Mouse (Mus musculus) MEL (cell line): ENCODE data around the gene Ubtf. TPM values are rescaled to one million over a fixed set of nuclear protein-coding genes. Genes with fewer than 3 reads are reported as not detected.

Experiments
- DNase-seq: peaks from one replicate; pipeline ENCODE4 v3.0.0; 2011; ENCODE audit warnings: low read depth, low spot score
- H3K27ac ChIP-seq: 2 replicates; pipeline ENCODE4 v1.5.1; 2012; ENCODE audit warnings: low read depth, mild to moderate bottlenecking, control low read depth, low read length, moderate library complexity; ENCODE audit not compliant: control insufficient read depth
- H3K27me3 ChIP-seq, 2 experiments: fragments of 150-350 bp in 1 of 2; sonication (generic) in 1 of 2; 2 replicates each; pipeline ENCODE4 v1.6.1; 2012; ENCODE audit warnings: low read length in 2 of 2, mild to moderate bottlenecking in 2 of 2, improper control_type of control experiment in 1 of 2, moderate library complexity in 1 of 2; ENCODE audit not compliant: insufficient read depth in 2 of 2, control insufficient read depth in 1 of 2
- H3K36me3 ChIP-seq, 2 experiments: 2 replicates each; pipeline ENCODE4 v1.6.1; 2012 to 2014; ENCODE audit warnings: low read length in 2 of 2, improper control_type of control experiment in 1 of 2, inconsistent platforms in 1 of 2, mild to moderate bottlenecking in 1 of 2; ENCODE audit not compliant: insufficient read depth in 2 of 2, control insufficient read depth in 1 of 2
- H3K4me1 ChIP-seq, 2 experiments: fragments of 150-350 bp in 1 of 2; sonication (generic) in 1 of 2; 2 replicates each; pipeline ENCODE4 v1.6.1; 2012; ENCODE audit warnings: low read length in 2 of 2, improper control_type of control experiment in 1 of 2, mild to moderate bottlenecking in 1 of 2; ENCODE audit not compliant: insufficient read depth in 2 of 2, control insufficient read depth in 1 of 2
- H3K4me3 ChIP-seq, 2 experiments: fragments of 150-350 bp in 1 of 2; sonication (generic) in 1 of 2; 2 replicates each; pipeline ENCODE4 v1.5.1; 2012; ENCODE audit warnings: low read depth in 2 of 2, low read length in 2 of 2, mild to moderate bottlenecking in 2 of 2, moderate library complexity in 2 of 2, control low read depth in 1 of 2, improper control_type of control experiment in 1 of 2; ENCODE audit not compliant: control insufficient read depth in 1 of 2, insufficient read depth in 1 of 2
- H3K79me2 ChIP-seq: 2 replicates; pipeline ENCODE4 v1.6.1; 2012; ENCODE audit warnings: mild to moderate bottlenecking, low read length, moderate library complexity; ENCODE audit not compliant: control insufficient read depth, poor library complexity, insufficient read depth
- H3K9ac ChIP-seq: 2 replicates; pipeline ENCODE4 v1.6.1; 2012; ENCODE audit warnings: low read depth, mild to moderate bottlenecking, control low read depth, low read length, moderate library complexity; ENCODE audit not compliant: control insufficient read depth, poor library complexity, severe bottlenecking
- H3K9me3 ChIP-seq: fragments of 150-350 bp; sonication (generic); replicated peaks from 2 replicates; pipeline ENCODE4 v1.6.1; 2012; ENCODE audit warnings: mild to moderate bottlenecking, low read length, improper control_type of control experiment, moderate library complexity; ENCODE audit not compliant: insufficient read depth
- BHLHE40 ChIP-seq: IDR thresholded peaks from 2 replicates; pipeline ENCODE4 v1.6.1; 2012; ENCODE audit warnings: low read depth, mild to moderate bottlenecking, inconsistent platforms, low read length, improper control_type of control experiment, borderline replicate concordance
- CTCF ChIP-seq, 3 experiments: IDR thresholded peaks in 2 of 3; conservative IDR thresholded peaks in 1 of 3; 2 replicates each; pipeline ENCODE4 v1.5.1; 2011 to 2012; ENCODE audit warnings: low read length in 3 of 3, low read depth in 2 of 3, mild to moderate bottlenecking in 2 of 3, improper control_type of control experiment in 1 of 3, inconsistent platforms in 1 of 3, mixed read lengths in 1 of 3, moderate library complexity in 1 of 3; ENCODE audit not compliant: control insufficient read depth in 1 of 3, insufficient read depth in 1 of 3, poor library complexity in 1 of 3, severe bottlenecking in 1 of 3
- E2F4 ChIP-seq: IDR thresholded peaks from 2 replicates; pipeline ENCODE4 v1.6.1; 2011; ENCODE audit warnings: low read depth, low read length, improper control_type of control experiment, borderline replicate concordance
- GABPA ChIP-seq: IDR thresholded peaks from 2 replicates; pipeline ENCODE4 v1.6.1; 2012; ENCODE audit warnings: low read depth, mild to moderate bottlenecking, inconsistent platforms, low read length, improper control_type of control experiment, moderate library complexity
- GATA1 ChIP-seq: IDR thresholded peaks from 2 replicates; pipeline ENCODE4 v1.6.1; 2011; ENCODE audit warnings: low read depth, low read length, improper control_type of control experiment
- KAT2A ChIP-seq: conservative IDR thresholded peaks from 2 replicates; pipeline ENCODE4 v1.6.1; 2012; ENCODE audit warnings: low read depth, low read length, improper control_type of control experiment, inconsistent platforms
- MAFK ChIP-seq: IDR thresholded peaks from 2 replicates; pipeline ENCODE4 v1.6.1; 2011; ENCODE audit warnings: low read depth, mild to moderate bottlenecking, low read length, improper control_type of control experiment, borderline replicate concordance
- MAX ChIP-seq: IDR thresholded peaks from 2 replicates; pipeline ENCODE4 v1.6.1; 2011; ENCODE audit warnings: low read length, improper control_type of control experiment
- MEF2A ChIP-seq: IDR thresholded peaks from 2 replicates; pipeline ENCODE4 v1.6.1; 2014; ENCODE audit warnings: low read depth, mild to moderate bottlenecking, inconsistent platforms, low read length, improper control_type of control experiment; ENCODE audit not compliant: poor library complexity, insufficient replicate concordance, severe bottlenecking; ENCODE audit errors: extremely low read depth
- MYB ChIP-seq: IDR thresholded peaks from 2 replicates; pipeline ENCODE4 v1.6.1; 2011; ENCODE audit warnings: mild to moderate bottlenecking, low read depth, low read length, improper control_type of control experiment
- NELFE ChIP-seq: IDR thresholded peaks from 2 replicates; pipeline ENCODE4 v1.6.1; 2011; ENCODE audit warnings: low read depth, low read length, improper control_type of control experiment
- POLR2AphosphoS2 ChIP-seq: IDR thresholded peaks from 2 replicates; pipeline ENCODE4 v1.6.1; 2011; ENCODE audit warnings: low read length, improper control_type of control experiment
- RAD21 ChIP-seq: IDR thresholded peaks from 2 replicates; pipeline ENCODE4 v1.6.1; 2011; ENCODE audit warnings: mild to moderate bottlenecking, low read depth, low read length, improper control_type of control experiment
- RCOR1 ChIP-seq: IDR thresholded peaks from 2 replicates; pipeline ENCODE4 v1.6.1; 2012; ENCODE audit warnings: low read depth, mild to moderate bottlenecking, inconsistent platforms, low read length, improper control_type of control experiment
- TBP ChIP-seq: IDR thresholded peaks from 2 replicates; pipeline ENCODE4 v1.8.0; 2011; ENCODE audit warnings: low read depth, low read length, improper control_type of control experiment
- USF2 ChIP-seq, 2 experiments: IDR thresholded peaks; 2 replicates each; pipeline ENCODE4 v1.6.1; 2011 to 2012; ENCODE audit warnings: improper control_type of control experiment in 2 of 2, low read length in 2 of 2, borderline replicate concordance in 1 of 2, inconsistent platforms in 1 of 2, low read depth in 1 of 2, mild to moderate bottlenecking in 1 of 2; ENCODE audit not compliant: insufficient read depth in 1 of 2
- polyA plus RNA-seq, 2 experiments: library from polyadenylated mRNA; stranded (reverse) in 1 of 2; unstranded in 1 of 2; fragments of >175 nt in 1 of 2; fragments of >200 nt in 1 of 2; gene quantifications; 2 replicates each; pipeline versions ENCODE4 v1.2.1 to v1.2.4; 2012; ENCODE audit warnings: low replicate concordance in 2 of 2, low read depth in 1 of 2; ENCODE audit not compliant: insufficient read length in 2 of 2, insufficient read depth in 1 of 2, missing spikeins in 1 of 2
- total RNA-seq: library from RNA; depleted of rRNA; stranded (reverse); fragments of 300-350 nt; gene quantifications from 2 replicates; pipeline ENCODE4 v1.2.3, GENCODE M21; 2012

Gene Ubtf
- total and polyA plus RNA-seq, 3 experiments = 76.5 to 189 (median 145) TPM

DNA sequence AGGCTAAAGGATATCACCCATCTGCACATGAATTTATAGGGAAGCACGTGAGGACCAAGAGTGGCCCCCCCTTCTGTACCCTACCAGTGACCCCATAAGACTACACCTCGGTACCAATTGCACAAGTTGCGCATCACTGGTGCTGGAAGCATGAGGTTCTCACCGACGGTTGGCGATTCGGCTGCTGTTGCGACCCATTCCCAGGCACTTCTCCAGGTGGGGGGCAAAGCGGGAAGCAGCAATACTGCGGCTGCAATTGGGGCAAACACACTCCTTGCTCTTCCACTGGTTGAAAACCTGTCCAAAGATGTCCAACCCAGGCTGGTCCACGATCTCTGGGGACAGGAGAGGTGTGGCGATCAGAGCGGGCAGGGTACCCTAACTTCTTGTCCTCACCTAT, 25.6 kb downstream of the Ubtf start:
- H3K4me3 ChIP-seq = no peak overlapping the region
- no peak for DNase-seq
- no peaks in the 10 kb centered on the region for H3K9me3 ChIP-seq
- H3K9ac ChIP-seq = no peak overlapping the region
- TF ChIP-seq MEF2A (no peak), MYB (no peak), GABPA (no peak), MAX (no peak), CTCF (IDR thresholded peaks at IDR 0.05 in 2 of 3, conservative IDR thresholded peaks at IDR 0.05 in 1 of 3; ENCODE audit: control insufficient read depth in 1 of 3, insufficient read depth in 1 of 3, low read depth in 2 of 3, low read length in 3 of 3, poor library complexity in 1 of 3, severe bottlenecking in 1 of 3) (no peak)
- no peaks in the 10 kb centered on the region for H3K27me3 ChIP-seq
- peaks cover 0 to 10% of the 10 kb centered on the region in 2 experiments; a peak in 3 of 4 replicates for H3K4me1 ChIP-seq
- no peak overlapping the region for H3K27ac ChIP-seq
- peaks cover 24% of the 10 kb centered on the region for H3K79me2 ChIP-seq
- H3K36me3 ChIP-seq = peaks cover 2 to 6% of the 10 kb centered on the region in 2 experiments; a peak in 3 of 4 replicates

DNA sequence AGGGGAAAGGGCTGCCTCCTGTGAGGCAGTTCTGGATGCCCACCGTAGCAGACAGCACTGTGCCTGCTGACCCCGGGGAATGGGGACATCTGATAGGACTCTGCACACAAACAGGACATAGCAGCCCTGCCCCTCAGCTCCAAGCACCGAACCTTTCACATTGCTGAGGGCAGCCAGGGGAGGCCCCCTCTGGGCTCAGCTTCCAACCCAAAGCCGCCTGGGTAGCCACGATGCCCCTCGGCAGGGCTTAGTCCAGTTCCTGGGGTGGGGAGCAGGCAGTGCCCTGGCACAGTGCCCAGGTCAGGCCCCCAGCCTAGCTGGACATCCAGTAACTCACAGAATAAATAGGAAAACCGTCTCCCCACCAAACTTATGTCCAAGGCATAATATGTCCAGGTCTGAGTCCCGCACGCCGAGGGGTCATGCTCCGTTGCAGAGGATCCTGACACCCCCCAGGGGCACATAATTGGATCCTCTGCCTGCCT, 28.4 kb downstream of the Ubtf start:
- H3K4me1 ChIP-seq = peaks cover 0 to 7% of the 10 kb centered on the region in 2 experiments; a peak in 3 of 4 replicates
- TF ChIP-seq GATA1 (no peak), E2F4 (no peak), TBP (no peak), BHLHE40 (no peak), POLR2AphosphoS2 (no peak)
- TF ChIP-seq, all 39 proteins: peak for 0
- Histone ChIP-seq H3K9me3 (no peaks in the 10 kb centered on the region), H3K36me3 (peaks cover 2 to 5% of the 10 kb centered on the region in 2 experiments; a peak in 3 of 4 replicates), H3K27me3 (no peaks in the 10 kb centered on the region), H3K9ac (no peak overlapping the region), H3K4me3 (no peak overlapping the region), H3K27ac (no peak overlapping the region), H3K79me2 (peaks cover 19% of the 10 kb centered on the region)
- no peak for DNase-seq

GRCm38 (mm10) chr11:102290141-102290540, 29.4 kb downstream of the Ubtf start:
- H3K4me3 ChIP-seq = no peak overlapping the region
- no peak overlapping the region for H3K27ac ChIP-seq
- peaks cover 0 to 7% of the 10 kb centered on the region in 2 experiments; a peak in 2 of 4 replicates for H3K4me1 ChIP-seq
- H3K9ac ChIP-seq = no peak overlapping the region
- DNase-seq = no peak
- peaks cover 15% of the 10 kb centered on the region for H3K79me2 ChIP-seq
- no peak for TF ChIP-seq TBP
- TF ChIP-seq USF2 (IDR thresholded peaks at IDR 0.05; ENCODE audit: borderline replicate concordance in 1 of 2, insufficient read depth in 1 of 2, low read depth in 1 of 2, low read length in 2 of 2) = no peak
- no peak for TF ChIP-seq RCOR1
- no peak for TF ChIP-seq GATA1
- TF ChIP-seq KAT2A = no peak
- TF ChIP-seq BHLHE40 = no peak
- TF ChIP-seq RAD21 = no peak
- no peak for TF ChIP-seq MAFK
- TF ChIP-seq NELFE = no peak
- H3K36me3 ChIP-seq = peaks cover 2 to 6% of the 10 kb centered on the region in 2 experiments; a peak in 3 of 4 replicates
- no peaks in the 10 kb centered on the region for H3K9me3 ChIP-seq
- H3K27me3 ChIP-seq = no peaks in the 10 kb centered on the region
